Mouse (Mus musculus) liver, adult 2 months (tissue): ENCODE measurements around the gene Lgr6. TPM values are rescaled to one million over a fixed set of nuclear protein-coding genes. Genes with fewer than 3 reads are reported as not detected.

Experiments
- DNase-seq: peaks from one replicate; pipeline ENCODE4 v3.0.0-alpha.2; 2011; ENCODE audit warnings: low read depth, low spot score; ENCODE audit errors: extremely low read depth
- H3K27ac ChIP-seq: fragments of 200-500 bp; replicated peaks from 2 replicates; pipeline ENCODE4 v1.5.1; 2012; ENCODE audit warnings: low read depth, mild to moderate bottlenecking, control low read depth, inconsistent platforms, low read length; ENCODE audit not compliant: insufficient read depth
- H3K27me3 ChIP-seq: fragments of 200-500 bp; 2 replicates; pipeline ENCODE4 v1.6.1; 2012; ENCODE audit warnings: mild to moderate bottlenecking, moderate library complexity, low read length, inconsistent platforms; ENCODE audit not compliant: control insufficient read depth, insufficient read depth
- H3K36me3 ChIP-seq: fragments of 200-500 bp; 2 replicates; pipeline ENCODE4 v1.6.1; 2012; ENCODE audit warnings: low read length, inconsistent platforms; ENCODE audit not compliant: control insufficient read depth, insufficient read depth
- H3K4me1 ChIP-seq: fragments of 200-500 bp; 2 replicates; pipeline ENCODE4 v1.6.1; 2011; ENCODE audit warnings: low read length; ENCODE audit not compliant: control insufficient read depth, insufficient read depth
- H3K4me3 ChIP-seq: fragments of 200-500 bp; 2 replicates; pipeline ENCODE4 v1.5.1; 2011; ENCODE audit warnings: low read depth, mild to moderate bottlenecking, control low read depth, low read length, moderate library complexity; ENCODE audit not compliant: insufficient read depth
- H3K79me2 ChIP-seq: fragments of 200-500 bp; 2 replicates; pipeline ENCODE4 v1.6.1; 2012; ENCODE audit warnings: inconsistent platforms, mild to moderate bottlenecking, low read length, moderate library complexity; ENCODE audit not compliant: control insufficient read depth, insufficient read depth
- H3K9ac ChIP-seq: fragments of 200-500 bp; 2 replicates; pipeline ENCODE4 v1.6.1; 2012; ENCODE audit warnings: low read depth, mild to moderate bottlenecking, control low read depth, inconsistent platforms, low read length
- CTCF ChIP-seq: fragments of 200-500 bp; IDR thresholded peaks from 2 replicates; pipeline ENCODE4 v1.5.1; 2011; ENCODE audit warnings: low read depth, low read length, control low read depth
- POLR2A ChIP-seq: fragments of 200-500 bp; IDR thresholded peaks from 2 replicates; pipeline ENCODE4 v1.6.1; 2011; ENCODE audit warnings: low read length, control low read depth; ENCODE audit not compliant: insufficient read depth; ENCODE audit errors: extremely low read depth
- WGBS: fragments of 180-500 bp; shearing (Covaris S2); methylation state at CpG from one replicate; pipeline ENCODE4 v1.1.7; 2018; 5-methylcytosine and 5-hydroxymethylcytosine counted together
- polyA plus RNA-seq: library from polyadenylated mRNA; depleted of rRNA; stranded (reverse); fragments of >200 nt; gene quantifications from 2 replicates; pipeline ENCODE4 v1.2.3, GENCODE M21; 2012
- total RNA-seq: library from RNA; depleted of rRNA; stranded (reverse); fragments of >200 nt; gene quantifications from 2 replicates; pipeline ENCODE4 v1.2.3, GENCODE M21; 2014

The Lgr6 gene
- total and polyA plus RNA-seq, 2 experiments: under 0.01 TPM; not detected in 1

DNA sequence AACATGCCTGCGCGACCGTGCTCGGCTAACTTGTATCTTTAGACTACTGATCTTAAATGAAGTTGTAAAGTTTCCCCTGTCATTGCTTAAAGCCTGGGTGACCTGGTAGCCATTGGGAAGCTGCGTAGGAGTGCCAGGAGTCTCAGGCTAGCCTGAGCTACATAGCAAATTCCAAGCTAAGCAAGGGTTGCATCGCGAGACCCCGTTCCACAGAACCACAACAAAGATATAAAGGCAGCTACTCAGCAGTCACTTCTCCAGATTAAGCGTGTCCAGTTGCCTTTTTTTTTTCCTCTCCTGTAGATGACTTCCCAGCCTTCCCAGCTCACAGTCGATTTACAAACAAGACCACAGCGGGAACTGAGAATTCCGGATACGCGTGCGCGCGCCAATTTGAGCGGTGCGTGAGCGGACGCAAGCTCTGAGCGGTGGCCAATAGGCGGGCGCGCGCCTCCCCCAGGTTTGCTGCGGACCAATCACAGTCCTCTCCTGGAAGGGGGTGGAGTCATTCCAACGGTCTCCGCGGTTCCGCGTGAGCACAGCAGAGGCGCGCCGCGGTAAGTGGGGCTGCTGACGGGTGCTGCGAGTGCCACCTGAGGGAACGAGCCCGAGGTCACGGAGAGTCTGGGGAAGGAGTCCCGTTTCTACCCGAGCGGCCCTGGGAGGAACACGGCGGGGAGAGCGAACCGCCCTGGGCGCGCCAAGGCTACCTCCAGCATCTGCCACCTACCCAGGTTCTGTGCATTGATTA is 142.8 kb downstream of the Lgr6 start, which contains the start of gene Ube2t:
Gene Ube2t, plus strand, starts transcription at position 513 of the 751 bp plus-strand sequence.
- DNase-seq: peak; percentile 82
- peak within 1 kb of the TSS; percentile 57 for H3K9ac ChIP-seq
- WGBS: 2% methylated on average over 50 of the region's 50 CpGs
- no peaks in the 10 kb centered on the region for H3K36me3 ChIP-seq
- H3K4me1 ChIP-seq: peaks cover 3% of the 10 kb centered on the region; the same call in 1 of the 2 replicates
- peak within 1 kb of the TSS; percentile 89 for H3K4me3 ChIP-seq
- H3K27me3 ChIP-seq: no peaks in the 10 kb centered on the region
- no peaks in the 10 kb centered on the region for H3K79me2 ChIP-seq
- TF ChIP-seq POLR2A: peak; percentile 45; the same call in 1 of the 2 replicates
- TF ChIP-seq CTCF: no peak
- no peak within 1 kb of the TSS for H3K27ac ChIP-seq

DNA sequence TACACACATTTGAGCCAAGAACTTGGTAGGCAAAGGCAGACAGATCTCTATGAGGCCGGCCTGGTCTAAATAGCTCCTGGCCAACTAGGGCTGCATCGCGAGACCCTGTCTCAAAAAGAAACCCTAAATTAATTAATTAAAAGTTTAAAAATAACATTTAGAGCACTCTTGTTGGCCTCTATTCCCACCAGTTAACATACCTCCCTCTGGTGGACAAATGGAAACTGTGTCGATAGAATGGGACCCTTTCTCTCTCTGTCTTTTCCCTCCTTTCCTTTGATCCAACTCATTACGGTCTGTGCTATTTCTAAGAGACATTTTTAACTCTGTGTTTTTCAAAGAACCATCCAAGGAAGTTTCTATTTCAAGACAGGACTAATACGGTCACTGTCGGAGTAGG is 144.4 kb downstream of the Lgr6 start:
- DNase-seq: no peak
- Histone ChIP-seq H3K36me3 (no peaks in the 10 kb centered on the region), H3K4me3 (no peak overlapping the region), H3K79me2 (no peaks in the 10 kb centered on the region), H3K27ac (no peak overlapping the region), H3K4me1 (peaks cover 3% of the 10 kb centered on the region; the same call in 1 of the 2 replicates), H3K27me3 (no peaks in the 10 kb centered on the region), H3K9ac (no peak overlapping the region)
- TF ChIP-seq CTCF (no peak), POLR2A (no peak)
- WGBS: 69% methylated on average over 7 of the region's 7 CpGs

DNA sequence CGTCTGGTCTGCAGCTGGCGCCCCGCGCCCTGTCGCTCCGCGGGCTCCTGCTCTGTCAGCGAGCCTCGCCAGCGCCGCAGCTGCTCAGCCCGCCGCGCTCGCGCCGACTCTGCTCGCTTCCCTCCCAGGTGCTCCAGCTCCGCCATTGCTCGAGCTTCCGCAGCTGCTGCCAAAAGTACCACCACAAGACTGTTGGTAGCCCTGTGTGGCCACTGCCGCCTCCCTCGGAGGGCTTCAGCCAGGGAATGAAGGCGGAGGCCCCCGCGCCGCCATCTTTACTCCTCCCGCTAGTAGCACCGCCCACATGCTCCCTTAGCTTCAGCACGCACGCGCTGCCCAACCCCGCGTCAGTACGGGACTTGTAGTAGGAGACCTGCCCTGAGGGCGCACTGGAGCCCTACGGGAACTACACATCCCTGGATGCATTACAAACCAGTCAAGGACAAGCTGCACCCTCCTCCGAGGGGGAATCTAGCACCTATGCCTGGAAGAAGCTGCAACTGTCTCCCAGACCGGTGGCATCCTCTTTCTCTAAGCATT is 149.4 kb downstream of the Lgr6 start, which contains the start of gene Ppp1r12b:
Gene Ppp1r12b, minus strand, starts transcription at position 306 of the 540 bp plus-strand sequence.
- TF ChIP-seq CTCF: 0 out of 2 replicates have a peak, but pooled peaks have one; percentile 15
- TF ChIP-seq POLR2A: peak; percentile 84
- Histone ChIP-seq H3K27ac (peak within 1 kb of the TSS; percentile 43), H3K9ac (peak within 1 kb of the TSS; percentile 93), H3K27me3 (no peaks in the 10 kb centered on the region), H3K79me2 (peaks cover 12% of the 10 kb centered on the region; the same call in 1 of the 2 replicates), H3K4me3 (peak within 1 kb of the TSS; percentile 91), H3K4me1 (peaks cover 3% of the 10 kb centered on the region; the same call in 1 of the 2 replicates), H3K36me3 (no peaks in the 10 kb centered on the region)
- WGBS: under 1% methylated on average over 39 of the region's 39 CpGs
- DNase-seq: peak; percentile 94

DNA sequence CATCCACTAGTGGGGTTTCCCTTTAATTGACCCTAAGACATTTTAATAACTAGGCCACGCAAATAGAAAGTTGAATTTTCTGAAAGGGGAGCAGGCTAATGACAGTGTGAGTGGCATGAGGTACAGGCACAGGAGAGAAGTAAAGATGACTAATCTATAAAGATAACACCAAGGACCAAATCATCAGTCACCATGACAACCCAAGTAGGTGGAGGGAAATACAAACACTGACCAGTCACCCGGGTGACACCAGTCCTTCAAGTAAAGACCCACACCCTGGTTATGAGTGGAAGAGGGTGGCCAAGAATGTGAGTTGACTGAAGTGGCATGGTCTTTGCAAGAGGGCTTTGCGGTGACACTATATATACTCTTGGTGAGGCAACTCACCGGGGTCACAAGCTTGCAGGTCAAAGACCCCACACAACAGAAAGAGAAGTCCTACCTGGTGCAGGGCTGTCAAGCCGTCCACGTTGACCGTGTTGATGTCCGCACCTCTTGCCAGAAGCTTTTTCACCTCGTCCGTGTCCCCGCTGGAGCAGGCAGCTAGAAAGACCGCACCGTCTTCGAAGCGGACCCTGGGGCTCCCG is 149.9 kb downstream of the Lgr6 start:
- peak overlapping the region; percentile 43 for H3K27ac ChIP-seq
- H3K4me1 ChIP-seq: peaks cover 3% of the 10 kb centered on the region; the same call in 1 of the 2 replicates
- TF ChIP-seq CTCF: no peak
- no peak for TF ChIP-seq POLR2A
- H3K9ac ChIP-seq: peak overlapping the region; percentile 93
- 3% methylated on average over 16 of the region's 16 CpGs for WGBS
- H3K36me3 ChIP-seq: no peaks in the 10 kb centered on the region
- H3K79me2 ChIP-seq: peaks cover 12% of the 10 kb centered on the region; the same call in 1 of the 2 replicates
- DNase-seq: peak; percentile 32
- H3K4me3 ChIP-seq: peak overlapping the region; percentile 91
- H3K27me3 ChIP-seq: no peaks in the 10 kb centered on the region

DNA sequence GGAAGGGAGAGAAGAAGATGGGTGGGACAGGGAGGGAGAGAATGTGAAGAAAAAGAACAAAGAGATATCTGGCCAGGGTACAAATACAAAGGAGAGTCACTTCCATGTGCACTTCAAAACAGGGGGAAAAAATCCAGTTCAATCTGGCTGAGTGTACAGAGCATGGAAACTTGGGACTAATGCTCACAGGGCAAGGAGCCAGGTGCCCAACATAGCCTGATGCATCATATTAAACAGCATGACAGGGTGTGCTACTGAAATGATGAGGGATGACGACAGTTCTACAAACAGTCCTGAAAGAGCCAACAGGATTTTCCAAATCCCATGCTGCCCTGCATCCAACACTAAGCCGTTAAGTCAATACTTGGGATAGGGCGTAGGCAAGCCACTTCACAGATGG is 155.1 kb downstream of the Lgr6 start:
- no peaks in the 10 kb centered on the region; the same call in 1 of the 2 replicates for H3K4me1 ChIP-seq
- no peaks in the 10 kb centered on the region; the same call in 1 of the 2 replicates for H3K36me3 ChIP-seq
- no peak for DNase-seq
- H3K27me3 ChIP-seq: no peaks in the 10 kb centered on the region
- no peak overlapping the region for H3K9ac ChIP-seq
- H3K79me2 ChIP-seq: peaks cover 9% of the 10 kb centered on the region; the same call in 1 of the 2 replicates
- H3K27ac ChIP-seq: no peak overlapping the region
- TF ChIP-seq POLR2A (no peak), CTCF (no peak)
- H3K4me3 ChIP-seq: no peak overlapping the region
- 81% methylated on average over 3 of the region's 3 CpGs for whole genome bisulfite sequencing
